Mouse (Mus musculus) lung, postnatal 0 days (tissue): Measurements from ENCODE around the gene Pex7.

Experiments used
- CTCF ChIP-seq: IDR thresholded peaks from 2 replicates; pipeline ENCODE4 v1.5.1; 2016; ENCODE audit warnings: antibody characterized with exemption, mild to moderate bottlenecking
- EP300 ChIP-seq: IDR thresholded peaks from 2 replicates; pipeline ENCODE4 v1.6.1; 2016; ENCODE audit warnings: antibody characterized with exemption, mild to moderate bottlenecking, control low read depth

DNA sequence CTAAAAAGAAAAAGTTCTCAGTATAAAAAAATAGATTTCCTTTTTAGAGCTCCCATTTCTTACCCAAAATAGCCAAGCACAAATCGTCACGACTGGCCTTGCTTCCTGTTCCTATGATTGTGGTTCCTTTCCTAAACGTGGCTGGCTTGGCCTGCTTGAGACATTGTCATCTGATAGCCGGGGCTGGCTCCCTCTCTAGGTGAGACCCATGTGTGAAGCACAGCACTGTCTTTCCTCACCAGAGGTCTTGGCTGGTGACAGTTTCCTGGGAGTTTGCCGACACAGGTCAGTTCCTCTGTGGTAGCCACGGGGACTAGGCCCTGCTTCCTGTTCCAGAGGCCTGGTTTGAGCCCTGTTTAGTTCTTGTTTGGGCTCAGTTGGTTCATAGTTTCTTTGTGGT lies 33.6 kb upstream of the Pex7 start:
- no peak for TF ChIP-seq EP300
- no peak for TF ChIP-seq CTCF
